Mouse (Mus musculus): ENCODE measurements around the gene Kctd5. TPM values are rescaled to one million over a fixed set of nuclear protein-coding genes. Genes with fewer than 3 reads are reported as not detected.

Kctd5 gene
- polyA plus RNA-seq, 1 experiment from 2014 or later, result 75.9 TPM

DNA sequence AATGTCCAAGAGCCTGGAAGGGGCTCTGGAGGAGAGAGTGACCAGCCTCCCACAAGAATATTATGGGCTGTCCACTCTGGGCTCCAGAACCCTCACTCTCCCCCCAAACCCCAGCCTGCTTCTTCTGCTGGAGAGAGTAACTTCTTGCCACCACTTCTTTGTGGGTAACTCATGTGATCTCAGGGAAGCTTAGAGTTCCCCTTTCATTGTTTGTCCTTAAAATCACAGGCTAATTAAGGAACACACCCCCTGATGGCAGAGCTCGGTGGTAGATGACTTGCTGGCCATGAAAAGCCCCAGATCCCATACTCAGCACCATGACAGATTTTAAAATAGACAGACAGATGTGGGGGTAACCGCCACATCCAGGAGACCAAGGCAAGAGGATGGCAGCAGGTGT is 66.4 kb downstream of the Kctd5 start:
- no peaks in the 10 kb centered on the region for H3K27me3 ChIP-seq (ENCODE audit: control insufficient read depth, insufficient read depth, low read length)
- no peaks in the 10 kb centered on the region for H3K9me3 ChIP-seq (ENCODE audit: control insufficient read depth, low read length)
- H3K4me3 ChIP-seq (replicated peaks; ENCODE audit: low read depth, low read length), result no peak overlapping the region
- ATAC-seq (ENCODE audit: low FRiP score, low TSS enrichment) (no peak), DNase-seq (no peak)
- H3K4me1 ChIP-seq (ENCODE audit: control insufficient read depth, insufficient read depth, low read length), result no peaks in the 10 kb centered on the region
- WGBS, result 43% methylated on average over 2 of the region's 2 CpGs
- H3K36me3 ChIP-seq (ENCODE audit: control insufficient read depth, insufficient read depth, low read length), result no peaks in the 10 kb centered on the region
- H3K27ac ChIP-seq (replicated peaks; ENCODE audit: low read depth, low read length), result no peak overlapping the region
- no peak overlapping the region for H3K4me2 ChIP-seq (ENCODE audit: low read length)
- no peak overlapping the region for H3K9ac ChIP-seq (replicated peaks; ENCODE audit: low read length)

DNA sequence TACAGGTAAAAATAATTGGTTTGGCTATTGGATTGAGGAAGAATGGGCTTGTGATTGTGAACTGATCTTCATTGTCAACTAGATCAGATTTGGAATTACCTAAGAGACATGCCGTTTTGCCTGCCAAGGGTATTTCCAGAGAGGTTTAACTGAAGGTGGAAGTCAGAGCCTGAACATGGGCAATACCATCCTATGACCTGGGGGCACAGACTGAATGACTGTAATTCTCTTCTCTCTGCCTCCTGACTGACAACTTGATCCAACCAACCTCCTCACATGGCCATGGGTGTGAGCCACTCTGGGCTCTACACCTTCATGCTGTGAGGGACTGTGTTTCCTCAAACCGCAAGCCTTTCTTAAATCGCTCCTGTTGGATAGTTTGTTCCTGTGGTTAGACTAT is 68.2 kb downstream of the Kctd5 start:
- Histone ChIP-seq H3K4me2 (ENCODE audit: low read length) (no peak overlapping the region), H3K9me3 (ENCODE audit: control insufficient read depth, low read length) (no peaks in the 10 kb centered on the region), H3K27me3 (ENCODE audit: control insufficient read depth, insufficient read depth, low read length) (no peaks in the 10 kb centered on the region), H3K36me3 (ENCODE audit: control insufficient read depth, insufficient read depth, low read length) (no peaks in the 10 kb centered on the region), H3K27ac (replicated peaks; ENCODE audit: low read depth, low read length) (no peak overlapping the region), H3K4me1 (ENCODE audit: control insufficient read depth, insufficient read depth, low read length) (no peaks in the 10 kb centered on the region), H3K4me3 (replicated peaks; ENCODE audit: low read depth, low read length) (no peak overlapping the region), H3K9ac (replicated peaks; ENCODE audit: low read length) (no peak overlapping the region)
- 95% methylated on average over 3 of the region's 3 CpGs for WGBS
- DNase-seq, result no peak
- no peak for ATAC-seq (ENCODE audit: low FRiP score, low TSS enrichment)

DNA sequence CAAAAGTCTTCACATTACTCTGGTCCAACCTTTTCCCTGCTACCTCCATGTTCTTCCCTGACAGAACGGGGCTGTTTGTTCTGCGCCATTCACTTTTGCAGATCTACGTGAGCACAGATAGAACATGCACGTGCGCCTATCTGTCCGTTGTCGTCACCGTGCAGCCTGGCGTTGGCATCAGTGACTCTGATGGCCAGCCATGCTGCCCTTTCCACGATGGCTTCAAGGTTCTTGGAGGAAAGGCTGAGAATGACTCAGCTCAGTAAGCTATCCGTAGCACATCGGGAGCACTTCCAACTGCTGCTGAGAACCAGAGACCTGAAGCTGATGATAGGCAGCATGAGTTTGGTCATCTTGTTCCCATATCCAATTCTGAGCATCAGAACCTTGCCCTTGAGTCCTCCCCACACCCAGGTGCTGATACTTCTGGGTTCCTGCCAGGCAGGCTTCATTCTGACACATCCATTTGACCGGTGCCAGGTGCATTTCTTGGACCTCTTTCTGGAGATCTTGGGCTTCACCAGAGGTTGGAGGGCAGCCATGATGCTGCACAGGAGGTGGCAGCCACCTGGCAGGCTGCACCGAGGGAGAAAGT is 69.1 kb downstream of the Kctd5 start:
- ATAC-seq (ENCODE audit: low FRiP score, low TSS enrichment) (no peak), DNase-seq (no peak)
- Histone ChIP-seq H3K27me3 (ENCODE audit: control insufficient read depth, insufficient read depth, low read length) (no peaks in the 10 kb centered on the region), H3K27ac (replicated peaks; ENCODE audit: low read depth, low read length) (no peak overlapping the region), H3K9ac (replicated peaks; ENCODE audit: low read length) (no peak overlapping the region), H3K9me3 (ENCODE audit: control insufficient read depth, low read length) (no peaks in the 10 kb centered on the region), H3K4me3 (replicated peaks; ENCODE audit: low read depth, low read length) (no peak overlapping the region), H3K4me1 (ENCODE audit: control insufficient read depth, insufficient read depth, low read length) (no peaks in the 10 kb centered on the region), H3K4me2 (ENCODE audit: low read length) (no peak overlapping the region), H3K36me3 (ENCODE audit: control insufficient read depth, insufficient read depth, low read length) (no peaks in the 10 kb centered on the region)
- WGBS, result 93% methylated on average over 14 of the region's 14 CpGs

DNA sequence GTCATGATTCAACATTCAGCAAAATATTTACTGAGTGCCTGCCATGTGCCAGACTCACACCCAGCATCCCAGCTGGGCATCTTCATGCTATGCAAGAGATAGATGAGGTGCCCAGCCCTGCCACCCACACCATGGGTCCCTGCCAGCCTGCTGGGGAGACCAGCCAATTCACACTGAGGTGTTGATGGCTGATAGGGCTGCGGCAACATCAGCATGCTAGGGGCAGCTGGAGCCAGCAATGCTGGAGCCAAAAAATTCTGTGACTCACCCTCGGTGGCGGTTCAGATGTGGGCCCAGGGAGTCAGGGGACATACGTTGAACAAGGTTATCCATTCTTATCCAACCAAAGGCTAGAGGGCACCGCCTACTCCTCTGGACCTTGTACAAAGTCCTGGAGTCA is 72.9 kb downstream of the Kctd5 start:
- Histone ChIP-seq H3K4me2 (ENCODE audit: low read length) (no peak overlapping the region), H3K4me3 (replicated peaks; ENCODE audit: low read depth, low read length) (no peak overlapping the region), H3K9me3 (ENCODE audit: control insufficient read depth, low read length) (no peaks in the 10 kb centered on the region), H3K27ac (replicated peaks; ENCODE audit: low read depth, low read length) (no peak overlapping the region), H3K9ac (replicated peaks; ENCODE audit: low read length) (no peak overlapping the region), H3K4me1 (ENCODE audit: control insufficient read depth, insufficient read depth, low read length) (no peaks in the 10 kb centered on the region), H3K36me3 (ENCODE audit: control insufficient read depth, insufficient read depth, low read length) (no peaks in the 10 kb centered on the region), H3K27me3 (ENCODE audit: control insufficient read depth, insufficient read depth, low read length) (no peaks in the 10 kb centered on the region)
- ATAC-seq (ENCODE audit: low FRiP score, low TSS enrichment), result no peak
- no peak for DNase-seq
- 82% methylated on average over 5 of the region's 5 CpGs for WGBS

DNA sequence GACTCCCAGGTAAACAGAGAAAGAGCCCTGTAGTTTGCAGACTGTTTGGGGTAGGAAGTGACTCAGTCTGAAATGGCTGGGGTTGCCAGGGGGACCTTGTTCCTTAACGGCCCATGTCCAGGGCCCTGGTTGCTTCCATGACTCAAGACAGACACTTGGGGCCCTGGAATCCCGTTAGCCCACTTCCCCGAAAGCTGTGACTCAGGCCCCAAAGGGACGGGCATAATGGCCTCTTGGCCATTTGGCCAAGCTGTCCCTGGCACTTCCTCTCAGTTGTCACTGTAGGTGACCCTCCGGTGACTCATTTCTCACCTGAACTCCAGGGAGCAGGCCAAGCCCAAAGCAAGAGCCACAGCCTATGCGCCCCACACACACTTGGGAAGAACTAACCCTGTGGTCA is 74.9 kb downstream of the Kctd5 start:
- H3K9me3 ChIP-seq (ENCODE audit: control insufficient read depth, low read length), result no peaks in the 10 kb centered on the region
- H3K4me1 ChIP-seq (ENCODE audit: control insufficient read depth, insufficient read depth, low read length), result 0 out of 2 replicates have a peak, but pooled peaks cover 5% of the 10 kb centered on the region
- DNase-seq, result no peak
- no peaks in the 10 kb centered on the region for H3K36me3 ChIP-seq (ENCODE audit: control insufficient read depth, insufficient read depth, low read length)
- no peak overlapping the region for H3K4me3 ChIP-seq (replicated peaks; ENCODE audit: low read depth, low read length)
- no peak overlapping the region for H3K9ac ChIP-seq (replicated peaks; ENCODE audit: low read length)
- H3K4me2 ChIP-seq (ENCODE audit: low read length), result no peak overlapping the region
- WGBS, result 85% methylated on average over 6 of the region's 6 CpGs
- H3K27ac ChIP-seq (replicated peaks; ENCODE audit: low read depth, low read length), result no peak overlapping the region
- no peaks in the 10 kb centered on the region for H3K27me3 ChIP-seq (ENCODE audit: control insufficient read depth, insufficient read depth, low read length)
- no peak for ATAC-seq (ENCODE audit: low FRiP score, low TSS enrichment)

DNA sequence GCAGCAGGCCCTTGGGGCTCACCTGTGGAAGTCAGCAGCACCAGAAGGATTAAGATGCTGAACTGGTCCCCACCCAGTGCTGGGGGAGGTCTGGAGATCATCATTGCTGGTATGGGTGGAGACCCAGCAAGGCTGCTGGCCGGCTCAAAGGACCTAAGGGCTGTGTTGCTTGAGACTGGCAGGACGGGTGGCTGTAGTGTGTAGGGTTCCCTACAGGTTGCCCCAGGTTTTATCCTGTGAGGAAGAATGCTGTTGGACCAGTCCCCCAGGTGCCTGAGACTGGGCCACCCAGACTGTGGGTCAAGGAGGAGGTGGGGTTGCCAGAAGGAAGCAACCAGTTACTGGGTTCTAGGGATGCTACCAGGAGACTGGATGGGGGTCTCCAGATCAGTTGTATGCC is 75.4 kb downstream of the Kctd5 start, which contains the start of gene Prss22:
Gene Prss22, minus strand, starts transcription at position 200 of the 400 bp plus-strand sequence.
- ATAC-seq (ENCODE audit: low FRiP score, low TSS enrichment) (no peak), DNase-seq (no peak)
- Histone ChIP-seq H3K4me3 (replicated peaks; ENCODE audit: low read depth, low read length) (no peak within 1 kb of the TSS), H3K9ac (replicated peaks; ENCODE audit: low read length) (no peak within 1 kb of the TSS), H3K4me2 (ENCODE audit: low read length) (no peak within 1 kb of the TSS), H3K36me3 (ENCODE audit: control insufficient read depth, insufficient read depth, low read length) (no peaks in the 10 kb centered on the region), H3K4me1 (ENCODE audit: control insufficient read depth, insufficient read depth, low read length) (peaks cover 8% of the 10 kb centered on the region; the same call in 1 of the 2 replicates), H3K9me3 (ENCODE audit: control insufficient read depth, low read length) (no peaks in the 10 kb centered on the region), H3K27me3 (ENCODE audit: control insufficient read depth, insufficient read depth, low read length) (no peaks in the 10 kb centered on the region), H3K27ac (replicated peaks; ENCODE audit: low read depth, low read length) (no peak within 1 kb of the TSS)
- 67% methylated on average over 2 of the region's 2 CpGs for WGBS

Small RNA genes lying within 50 kb of the gene (microRNA-seq; reads per million reads assigned to microRNA genes)
- gene Gm27700, result not detected

Other genes with a start within 250 kb of the Kctd5 start
- 1,255 and 1,621 TPM in 2 replicates for gene Elob, start 244.3 kb downstream of the Kctd5 start, polyA plus RNA-seq (2014; fragmentation: Nextera tagmentation; extraction: Ambion mirVana)
- 0.41 TPM in 1 of 2 replicates, not detected in the other for gene Prss33, start 237.4 kb downstream of the Kctd5 start, polyA plus RNA-seq (2014; fragmentation: Nextera tagmentation; extraction: Ambion mirVana)
- gene Prss32, start 229.6 kb downstream of the Kctd5 start, polyA plus RNA-seq (2014; fragmentation: Nextera tagmentation; extraction: Ambion mirVana), result not detected in 2 replicates
- 1.00 and 2.2 TPM in 2 replicates for gene Prss41, start 229.3 kb downstream of the Kctd5 start, polyA plus RNA-seq (2014; fragmentation: Nextera tagmentation; extraction: Ambion mirVana)
- gene Prss21, start 205.4 kb downstream of the Kctd5 start, polyA plus RNA-seq (2014; fragmentation: Nextera tagmentation; extraction: Ambion mirVana), result not detected in 2 replicates
- gene Dcpp1, start 192.6 kb downstream of the Kctd5 start, polyA plus RNA-seq (2014; fragmentation: Nextera tagmentation; extraction: Ambion mirVana), result not detected in 2 replicates
- not detected in 2 replicates for gene Dcpp2, start 192.6 kb downstream of the Kctd5 start, polyA plus RNA-seq (2014; fragmentation: Nextera tagmentation; extraction: Ambion mirVana)
- gene Dcpp3, start 156.0 kb downstream of the Kctd5 start, polyA plus RNA-seq (2014; fragmentation: Nextera tagmentation; extraction: Ambion mirVana), result not detected in 2 replicates
- not detected in 2 replicates for gene Sbp, start 131.8 kb downstream of the Kctd5 start, polyA plus RNA-seq (2014; fragmentation: Nextera tagmentation; extraction: Ambion mirVana)
- gene Sbpl, start 118.2 kb downstream of the Kctd5 start, polyA plus RNA-seq (2014; fragmentation: Nextera tagmentation; extraction: Ambion mirVana), result not detected in 2 replicates
- not detected in 2 replicates for gene Prss30, start 92.9 kb downstream of the Kctd5 start, polyA plus RNA-seq (2014; fragmentation: Nextera tagmentation; extraction: Ambion mirVana)
- not detected in 2 replicates for gene Prss22, start 75.4 kb downstream of the Kctd5 start, polyA plus RNA-seq (2014; fragmentation: Nextera tagmentation; extraction: Ambion mirVana)
- 0.17 TPM in 1 of 2 replicates, not detected in the other for gene Prss27, start 35.3 kb downstream of the Kctd5 start, polyA plus RNA-seq (2014; fragmentation: Nextera tagmentation; extraction: Ambion mirVana)
- 68.3 and 74.3 TPM in 2 replicates for gene Pdpk1, start 77.4 kb upstream of the Kctd5 start, polyA plus RNA-seq (2014; fragmentation: Nextera tagmentation; extraction: Ambion mirVana)
- 25.8 and 27.6 TPM in 2 replicates for gene Amdhd2, start 90.3 kb upstream of the Kctd5 start, polyA plus RNA-seq (2014; fragmentation: Nextera tagmentation; extraction: Ambion mirVana)
- 1,214 and 1,517 TPM in 2 replicates for gene Atp6v0c, start 96.2 kb upstream of the Kctd5 start, polyA plus RNA-seq (2014; fragmentation: Nextera tagmentation; extraction: Ambion mirVana)
- 25.9 and 27.0 TPM in 2 replicates for gene Tbc1d24, start 132.1 kb upstream of the Kctd5 start, polyA plus RNA-seq (2014; fragmentation: Nextera tagmentation; extraction: Ambion mirVana)
- gene Ntn3, start 136.0 kb upstream of the Kctd5 start, polyA plus RNA-seq (2014; fragmentation: Nextera tagmentation; extraction: Ambion mirVana), result 3.1 and 3.4 TPM in 2 replicates
- gene Tedc2, start 147.4 kb upstream of the Kctd5 start, polyA plus RNA-seq (2014; fragmentation: Nextera tagmentation; extraction: Ambion mirVana), result 8.0 and 9.0 TPM in 2 replicates
- 11.1 and 16.6 TPM in 2 replicates for gene Ccnf, start 178.0 kb upstream of the Kctd5 start, polyA plus RNA-seq (2014; fragmentation: Nextera tagmentation; extraction: Ambion mirVana)

Measured in midbrain, embryonic 14.5 days (tissue).